12 mouse cellular contexts compared by ENCODE assay signal in genomic region chr7:73507491-73507890, GRCm38 (mm10). TPM values are rescaled to one million over a fixed set of nuclear protein-coding genes. Genes with fewer than 3 reads are reported as not detected.
A peak's percentile ranks its signal among the peaks of the same experiment; 100 is the strongest.
DNase-seq lines count a peak whose midpoint lies in the region; ATAC-seq and TF ChIP-seq lines count a peak whose summit lies in the region.
"Had no signal": no experiment of that assay in that cellular context is flagged by ENCODE, and none has a peak within 500 bp of the region (broad histone marks: within the 10 kb centered on the region; RNA-seq: fewer than 3 reads in every experiment).

No protein-coding gene starts in this region.

- no peak overlapping the region for H3K4me3 ChIP-seq in gastrocnemius, adult 2 months
- no peak overlapping the region for H3K4me3 ChIP-seq in midbrain, embryonic 13.5 days (replicated peaks)
- H3K4me3 ChIP-seq in midbrain, embryonic 10.5 days, result no peak overlapping the region
- no peak overlapping the region for H3K4me3 ChIP-seq in hindbrain, postnatal 0 days (ENCODE audit: low read length)
- H3K4me3 ChIP-seq in embryonic facial prominence, embryonic 10.5 days, result no peak overlapping the region
- H3K4me3 ChIP-seq: limb, embryonic 15.5 days had no signal

- no peak for ATAC-seq in midbrain, embryonic 13.5 days
- ATAC-seq in hindbrain, postnatal 0 days, result peak; percentile 70; the same call in 1 of the 2 replicates
- no peak for ATAC-seq in activated CD4-positive, CD25-positive, alpha-beta regulatory T cell, adult 4 months

- no peak overlapping the region for H3K4me2 ChIP-seq in midbrain, embryonic 13.5 days (replicated peaks)
- H3K4me2 ChIP-seq in hindbrain, postnatal 0 days (ENCODE audit: low read depth, low read length), result no peak overlapping the region
- H3K4me2 ChIP-seq: limb, embryonic 15.5 days had no signal

- no peaks in the 10 kb centered on the region for H3K9me3 ChIP-seq in midbrain, embryonic 13.5 days
- no peaks in the 10 kb centered on the region for H3K9me3 ChIP-seq in midbrain, embryonic 10.5 days (replicated peaks)
- no peaks in the 10 kb centered on the region for H3K9me3 ChIP-seq in hindbrain, postnatal 0 days (ENCODE audit: low read length)
- no peaks in the 10 kb centered on the region for H3K9me3 ChIP-seq in embryonic facial prominence, embryonic 10.5 days
- H3K9me3 ChIP-seq: limb, embryonic 15.5 days had no signal

- TF ChIP-seq CTCF in gastrocnemius, adult 2 months (IDR thresholded peaks at IDR 0.05), result no peak
- no peak for TF ChIP-seq CTCF in hindbrain, postnatal 0 days (IDR thresholded peaks at IDR 0.05; ENCODE audit: low read depth)

- H3K4me1 ChIP-seq in midbrain, embryonic 13.5 days (replicated peaks), result no peaks in the 10 kb centered on the region
- H3K4me1 ChIP-seq in midbrain, embryonic 10.5 days, result no peaks in the 10 kb centered on the region
- H3K4me1 ChIP-seq in hindbrain, postnatal 0 days (ENCODE audit: insufficient read depth, low read length), result no peaks in the 10 kb centered on the region
- no peaks in the 10 kb centered on the region for H3K4me1 ChIP-seq in embryonic facial prominence, embryonic 10.5 days
- H3K4me1 ChIP-seq: limb, embryonic 15.5 days had no signal

- H3K9ac ChIP-seq in midbrain, embryonic 13.5 days (replicated peaks), result no peak overlapping the region
- no peak overlapping the region for H3K9ac ChIP-seq in hindbrain, postnatal 0 days (replicated peaks; ENCODE audit: low read length)
- H3K9ac ChIP-seq: limb, embryonic 15.5 days had no signal

- H3K36me3 ChIP-seq in midbrain, embryonic 13.5 days, result peaks cover 79% of the 10 kb centered on the region
- H3K36me3 ChIP-seq in midbrain, embryonic 10.5 days, result peaks cover 100% of the 10 kb centered on the region
- H3K36me3 ChIP-seq in hindbrain, postnatal 0 days (ENCODE audit: insufficient read depth, low read length), result peaks cover 31% of the 10 kb centered on the region; the same call in 1 of the 2 replicates
- peaks cover 100% of the 10 kb centered on the region for H3K36me3 ChIP-seq in embryonic facial prominence, embryonic 10.5 days (replicated peaks)

- peak; percentile 72 for DNase-seq in gastrocnemius, adult 2 months
- DNase-seq in gastrocnemius, postnatal 25 days, result no peak
- no peak for DNase-seq in midbrain, embryonic 10.5 days (ENCODE audit: low spot score)
- peak; percentile 88 for DNase-seq in cerebellum, adult 11-12 months
- DNase-seq in hindbrain, postnatal 0 days (ENCODE audit: low spot score), result peak; percentile 83
- no peak for DNase-seq in embryonic facial prominence, embryonic 10.5 days (ENCODE audit: low spot score)
- DNase-seq: kidney, postnatal 14 days; right cerebral cortex, adult 18-20 months; thymus, adult 2 months had no signal

- 87% methylated on average over 6 of the region's 6 CpGs for WGBS in midbrain, embryonic 13.5 days
- 93% methylated on average over 6 of the region's 6 CpGs for WGBS in midbrain, embryonic 10.5 days
- 47% methylated on average over 6 of the region's 6 CpGs for WGBS in hindbrain, postnatal 0 days
- WGBS in embryonic facial prominence, embryonic 10.5 days, result 93% methylated on average over 6 of the region's 6 CpGs

- H3K27ac ChIP-seq in gastrocnemius, adult 2 months, result peak overlapping the region; percentile 60
- H3K27ac ChIP-seq in midbrain, embryonic 13.5 days, result 0 out of 2 replicates have a peak overlapping the region, but pooled peaks have one; percentile 14
- no peak overlapping the region for H3K27ac ChIP-seq in midbrain, embryonic 10.5 days (replicated peaks)
- peak overlapping the region; percentile 54; the same call in 1 of the 2 replicates for H3K27ac ChIP-seq in hindbrain, postnatal 0 days
- no peak overlapping the region for H3K27ac ChIP-seq in embryonic facial prominence, embryonic 10.5 days (replicated peaks)
- H3K27ac ChIP-seq: limb, embryonic 15.5 days had no signal

- intact Hi-C loops in gastrocnemius, adult 2 months (cut with DNase I), result no loop called here

- H3K27me3 ChIP-seq in midbrain, embryonic 13.5 days, result no peaks in the 10 kb centered on the region
- H3K27me3 ChIP-seq in midbrain, embryonic 10.5 days (ENCODE audit: low read depth, poor library complexity, severe bottlenecking), result no peaks in the 10 kb centered on the region
- no peaks in the 10 kb centered on the region for H3K27me3 ChIP-seq in hindbrain, postnatal 0 days (ENCODE audit: insufficient read depth, low read length)
- H3K27me3 ChIP-seq in embryonic facial prominence, embryonic 10.5 days (replicated peaks; ENCODE audit: low read depth, poor library complexity, severe bottlenecking), result no peaks in the 10 kb centered on the region
- H3K27me3 ChIP-seq: limb, embryonic 15.5 days had no signal

RNA-seq across cellular contexts. Expression of gene Chd2, which starts 34.1 kb away (rescaled TPM):
- 10 to 100 TPM; 40.7 to 48.4 TPM for total RNA-seq in gastrocnemius, adult 2 months (2021)
- total RNA-seq in gastrocnemius, postnatal 25 days (2021), result 10 to 100 TPM; 30.2 to 38.4 TPM
- 48.5 and 57.4 TPM in 2 replicates for polyA plus RNA-seq in midbrain, embryonic 13.5 days (2015; fragmentation: Nextera tagmentation; extraction: Ambion mirVana)
- 39.6 and 48.3 TPM in 2 replicates for polyA plus RNA-seq in midbrain, embryonic 10.5 days (2016; fragmentation: Nextera tagmentation; extraction: Ambion mirVana)
- total RNA-seq in hindbrain, postnatal 0 days (2014; rRNA removed), result 33.4 and 35.2 TPM in 2 replicates
- 36.1 and 40.7 TPM in 2 replicates for polyA plus RNA-seq in hindbrain, postnatal 0 days (2015; fragmentation: Nextera tagmentation; extraction: Ambion mirVana)
- polyA plus RNA-seq in activated CD4-positive, CD25-positive, alpha-beta regulatory T cell, adult 4 months (2017; shearing (Covaris generic)), result 100 to 1,000 TPM; 136 to 151 TPM
- polyA plus RNA-seq in embryonic facial prominence, embryonic 10.5 days (2016; fragmentation: Nextera tagmentation; extraction: Ambion mirVana), result 49.2 and 54.8 TPM in 2 replicates

Comparison
In these comparisons a context has a peak if more than half of its experiments do, and no peak if none do; other contexts are left out.
1. DNase-seq: peak in gastrocnemius, adult 2 months (single experiment), cerebellum, adult 11-12 months (single experiment) and hindbrain, postnatal 0 days (single experiment); none in gastrocnemius, postnatal 25 days (single experiment), midbrain, embryonic 10.5 days (single experiment) and embryonic facial prominence, embryonic 10.5 days (single experiment).
2. H3K27ac ChIP-seq: peak in gastrocnemius, adult 2 months (single experiment), midbrain, embryonic 13.5 days (single experiment) and hindbrain, postnatal 0 days (single experiment); none in midbrain, embryonic 10.5 days (single experiment) and embryonic facial prominence, embryonic 10.5 days (single experiment).